Mouse (Mus musculus): ENCODE results near the gene Olfr495.

DNA sequence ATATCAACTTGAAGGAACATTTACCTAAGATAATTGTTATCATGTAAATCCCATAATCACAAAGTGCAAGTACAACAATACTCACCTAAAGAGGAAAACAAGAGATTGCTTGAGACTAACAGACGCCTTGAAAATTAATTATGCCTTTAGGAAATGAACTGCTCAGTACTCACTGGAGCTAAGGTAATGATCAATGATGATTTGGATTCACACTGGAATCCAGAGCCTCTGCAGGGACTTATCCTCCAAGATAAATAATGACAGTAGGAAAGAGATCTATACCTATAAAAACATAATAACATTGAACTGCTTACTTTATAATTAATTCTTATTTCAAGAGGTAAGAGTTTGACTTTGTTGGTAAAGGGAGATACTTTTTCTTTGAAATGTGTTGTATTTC is at the start of gene Olfr495:
- no peak for TF ChIP-seq POLR2A (IDR thresholded peaks at IDR 0.05; ENCODE audit: low read depth, low read length)
- TF ChIP-seq CTCF (IDR thresholded peaks at IDR 0.05; ENCODE audit: extremely low read depth, insufficient read length, insufficient replicate concordance, low read depth, low read length): no peak

Measured in small intestine, adult 2 months (tissue).